Mouse (Mus musculus): ENCODE measurements around the gene Leprot.
A peak's percentile ranks its signal among the peaks of the same experiment; 100 is the strongest.

Leprot gene

DNA sequence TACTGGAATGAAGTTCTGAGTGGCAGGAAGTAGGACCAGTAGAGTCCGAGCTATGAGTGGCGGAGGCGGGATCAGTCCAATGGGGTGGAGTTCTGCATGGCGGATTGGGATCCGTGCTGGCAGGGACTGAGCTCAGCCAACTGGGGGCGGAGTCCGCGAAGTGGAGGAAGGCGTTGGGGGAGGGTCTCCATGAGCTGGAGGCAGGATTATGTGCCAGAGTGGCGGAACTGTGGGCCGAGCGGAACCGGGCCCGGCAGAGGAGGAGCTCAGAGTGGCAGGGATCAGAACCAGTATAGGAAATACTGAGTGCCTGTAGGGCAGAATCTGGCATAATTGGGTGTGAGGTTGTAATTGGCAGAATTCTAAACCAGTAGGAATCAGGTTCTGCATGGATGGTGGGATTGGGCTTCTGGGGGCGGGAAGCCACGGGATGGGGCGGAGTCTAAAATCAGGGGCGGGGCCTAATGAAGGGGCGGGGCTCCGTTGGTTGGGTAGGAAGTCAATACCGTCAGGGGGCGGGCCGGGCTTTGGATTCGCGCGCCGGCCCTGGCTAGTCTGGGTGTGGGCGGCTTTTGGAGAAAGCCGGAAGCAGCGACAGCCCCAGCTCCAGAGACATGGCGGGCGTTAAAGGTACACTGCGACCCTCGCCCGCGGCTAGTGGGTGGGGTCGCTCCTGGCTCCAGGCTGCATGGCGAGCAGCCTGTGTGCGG, at the start of gene Leprot:
Gene Leprot (plus strand): TSS at position 523 of the 710 bp plus-strand sequence.
- DNase-seq, result peak; percentile 99

DNA sequence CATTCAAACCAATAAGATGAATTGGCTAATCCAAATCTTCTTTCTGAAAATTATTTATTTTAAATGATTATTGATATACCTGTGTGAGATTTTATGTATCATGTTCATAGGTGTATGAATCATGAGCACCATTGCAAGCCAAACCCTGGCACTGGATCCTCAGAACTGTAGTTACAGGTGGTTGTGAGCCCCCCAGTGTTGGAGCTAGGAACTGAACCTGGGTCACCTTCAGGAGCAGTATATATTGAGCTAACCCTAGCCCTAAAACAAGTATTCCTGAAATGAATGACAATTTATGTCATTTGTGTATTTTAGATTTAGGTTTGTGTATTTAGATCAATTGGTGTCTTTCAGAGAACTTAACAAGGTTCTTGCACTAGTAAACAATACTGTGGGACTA, 45.8 kb upstream of the Leprot start:
- DNase-seq, result peak; percentile 15 to 28

DNA sequence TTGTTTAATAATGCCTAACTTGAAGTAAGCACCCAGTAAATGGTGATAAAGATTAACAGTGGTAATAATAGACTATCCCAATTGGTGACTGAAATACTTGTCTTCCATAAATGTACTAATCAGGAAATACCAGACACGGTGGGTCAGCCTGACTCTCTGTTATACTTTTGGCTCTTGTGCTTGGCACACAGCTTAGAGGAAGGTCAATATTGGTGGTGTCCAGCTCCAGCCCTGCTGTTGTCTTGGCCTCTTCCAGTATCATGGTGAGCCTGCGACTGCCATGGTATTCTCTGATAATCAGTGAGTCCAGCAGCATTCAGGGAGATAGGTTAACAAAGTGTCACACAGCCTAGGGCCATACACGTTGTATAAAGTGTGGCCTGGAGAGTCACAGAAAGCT, 43.9 kb upstream of the Leprot start:
- no peak for DNase-seq

DNA sequence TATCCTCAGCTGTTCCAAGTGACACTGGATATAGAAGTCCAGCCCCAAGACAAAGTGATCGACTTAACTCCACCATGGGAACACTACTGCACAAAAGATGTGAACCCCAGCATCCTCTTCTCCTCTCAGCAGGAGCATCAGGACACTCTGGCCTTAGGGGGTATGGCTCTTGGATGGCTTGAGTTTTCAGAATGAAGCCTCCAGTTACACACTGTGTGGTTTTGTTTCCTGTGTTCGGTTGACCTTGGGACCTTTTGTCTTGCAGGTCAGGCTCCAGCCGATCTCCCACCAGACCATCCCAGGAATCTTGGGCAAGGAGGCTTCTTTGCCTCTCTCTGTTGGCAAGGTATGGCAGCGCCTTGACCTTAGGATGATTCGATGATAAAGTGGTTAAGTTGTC, 31.0 kb upstream of the Leprot start:
- no peak for DNase-seq

DNA sequence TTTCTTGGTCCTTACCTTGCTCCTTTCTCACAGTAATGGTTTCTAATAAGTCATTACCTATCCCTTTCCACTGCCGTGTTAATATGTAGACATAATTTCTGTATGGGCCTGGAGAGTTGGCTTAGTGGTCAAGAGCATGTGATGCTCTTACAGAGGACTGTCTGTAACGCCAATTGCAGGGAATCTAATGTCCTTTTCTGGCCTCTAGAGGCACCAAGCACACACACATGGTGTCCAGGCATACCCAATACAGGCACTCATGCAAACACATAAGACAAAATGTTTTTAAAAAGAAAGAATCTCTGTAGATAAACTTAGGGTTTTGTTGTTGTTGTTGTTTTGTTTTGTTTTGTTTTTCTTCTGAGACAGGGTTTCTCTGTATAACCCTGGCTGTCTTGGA, 29.8 kb upstream of the Leprot start:
- no peak for DNase-seq

DNA sequence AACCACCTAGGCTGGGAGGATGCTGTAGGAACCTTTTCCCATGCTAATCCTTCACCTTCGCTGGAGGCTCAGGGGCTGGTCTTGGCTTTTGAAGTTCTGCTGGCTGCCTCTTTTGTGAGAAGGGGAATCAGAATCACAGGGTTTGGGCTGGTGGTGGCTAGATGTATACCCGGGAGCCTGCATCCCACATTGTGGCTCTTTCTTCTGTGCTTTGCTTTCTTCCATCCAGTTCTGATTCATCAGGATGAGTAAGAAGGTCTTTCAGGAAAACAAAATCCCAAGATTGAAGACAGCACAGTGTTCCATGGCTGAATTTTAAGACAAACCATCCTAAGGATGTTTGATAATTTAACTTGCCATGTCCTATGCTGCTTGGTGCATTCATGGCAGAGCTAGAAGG, 27.3 kb upstream of the Leprot start:
- no peak for DNase-seq

DNA sequence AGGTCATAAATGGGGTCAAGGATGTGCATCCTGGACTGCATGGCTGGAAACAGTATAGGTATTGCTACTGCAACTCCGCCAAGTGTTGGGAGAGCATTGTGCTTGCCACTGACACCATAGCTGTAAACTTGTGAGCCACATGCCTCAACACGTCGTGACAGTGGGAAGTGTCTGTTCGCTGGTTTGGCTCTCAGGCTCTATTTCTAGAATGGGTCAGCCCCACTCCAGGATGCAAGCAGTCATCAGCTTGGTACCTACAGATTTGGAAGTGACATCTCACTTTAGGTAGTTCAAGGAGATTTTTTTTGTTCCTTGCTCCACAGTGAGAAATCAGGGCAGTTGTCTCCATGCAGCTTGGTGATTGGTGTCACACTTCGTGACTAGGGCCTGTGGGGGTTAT, 26.3 kb upstream of the Leprot start:
- DNase-seq, result no peak

DNA sequence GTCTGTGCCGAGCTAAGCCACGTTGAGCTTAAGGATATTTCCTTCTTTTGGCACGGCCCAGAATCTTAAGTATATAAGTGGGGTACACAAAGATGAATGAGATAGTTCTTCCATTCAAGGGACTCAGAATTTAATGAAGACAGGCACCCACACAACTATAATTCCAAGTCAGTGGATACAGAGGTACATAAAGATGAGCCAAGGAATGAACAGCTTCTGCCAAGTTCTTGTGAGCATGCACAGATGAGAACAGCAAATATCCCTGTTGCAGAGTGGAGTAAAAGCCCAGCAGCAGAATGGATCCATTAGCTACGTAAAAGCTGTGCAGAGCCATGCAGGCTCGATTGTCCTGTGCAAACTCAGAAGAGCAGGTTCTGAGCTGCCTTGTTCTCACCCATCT, 22.2 kb upstream of the Leprot start:
- DNase-seq, result no peak

DNA sequence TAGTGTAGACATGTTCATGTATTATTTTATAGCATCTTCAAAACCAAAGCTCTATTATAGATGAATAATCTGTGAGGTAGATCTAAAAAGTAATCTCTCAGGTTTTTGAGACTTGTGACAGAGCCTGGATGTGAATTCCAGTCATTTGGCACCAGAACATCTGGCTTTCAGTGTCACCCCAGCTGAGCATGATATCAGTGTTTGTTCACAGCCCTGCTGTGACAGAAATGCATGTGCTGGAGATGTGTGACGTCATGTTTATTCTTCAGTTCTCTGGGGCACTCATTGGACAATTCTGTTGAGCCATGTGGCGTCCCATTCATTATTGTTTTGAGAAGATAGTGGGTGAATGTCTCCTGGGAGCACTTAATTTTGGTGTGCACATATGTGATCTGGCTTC, 11.9 kb upstream of the Leprot start:
- no peak for DNase-seq

DNA sequence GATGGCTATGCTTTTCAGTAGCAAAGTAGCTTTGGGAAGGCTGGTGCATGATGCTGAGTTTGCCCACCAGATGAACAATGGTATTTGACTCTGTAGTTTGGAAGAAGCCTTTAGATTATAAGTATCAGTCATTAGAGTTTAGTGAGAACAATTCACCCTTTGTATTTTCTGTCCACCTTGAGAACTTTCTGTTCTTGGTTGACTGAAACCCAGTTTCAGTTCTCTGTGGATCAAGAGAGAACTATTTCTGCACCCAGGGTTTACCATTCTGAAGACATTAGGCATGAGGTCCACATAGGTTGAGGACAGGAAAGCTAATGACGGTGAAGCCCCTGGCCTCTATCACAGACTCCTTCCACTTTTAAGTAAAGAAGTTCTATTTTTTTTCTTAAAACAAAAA, 10.0 kb upstream of the Leprot start:
- DNase-seq, result no peak

DNA sequence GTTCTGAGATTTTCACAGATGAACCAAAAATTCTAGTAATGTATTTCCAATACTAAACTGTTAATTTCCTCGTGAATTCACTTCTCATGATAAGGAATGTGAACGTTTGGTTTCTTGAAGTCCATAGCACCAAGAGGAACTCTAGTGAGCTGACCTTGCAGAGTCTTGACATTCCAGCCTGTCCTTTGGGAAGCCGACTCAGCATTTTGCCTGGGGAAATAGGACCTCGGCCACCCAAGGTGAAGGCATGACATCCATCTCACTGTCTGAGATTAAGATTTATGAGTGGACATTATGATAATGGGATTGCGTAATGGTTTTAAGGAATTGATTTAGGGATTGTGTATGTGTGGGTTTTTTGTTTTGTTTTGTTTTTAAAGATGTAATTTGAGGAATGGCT, 6.9 kb upstream of the Leprot start:
- no peak for DNase-seq

DNA sequence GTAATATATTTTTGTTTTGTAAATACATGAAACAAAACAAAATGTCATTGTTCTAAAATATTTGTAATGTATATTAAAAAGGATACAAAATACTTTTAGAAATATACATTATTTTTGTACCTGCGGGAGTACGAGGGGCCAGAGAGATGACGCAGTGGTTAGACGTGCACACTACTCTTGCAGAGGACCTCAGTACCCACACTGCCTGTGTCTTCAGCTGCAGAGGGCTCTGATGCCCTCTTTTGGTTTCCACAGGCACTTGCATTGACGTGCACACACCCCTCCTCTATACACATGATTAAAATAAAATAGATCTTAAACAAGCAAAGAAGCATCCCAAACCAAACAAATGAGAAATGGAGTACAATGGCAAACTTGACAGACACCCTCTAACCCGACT, 4.8 kb upstream of the Leprot start:
- no peak for DNase-seq

DNA sequence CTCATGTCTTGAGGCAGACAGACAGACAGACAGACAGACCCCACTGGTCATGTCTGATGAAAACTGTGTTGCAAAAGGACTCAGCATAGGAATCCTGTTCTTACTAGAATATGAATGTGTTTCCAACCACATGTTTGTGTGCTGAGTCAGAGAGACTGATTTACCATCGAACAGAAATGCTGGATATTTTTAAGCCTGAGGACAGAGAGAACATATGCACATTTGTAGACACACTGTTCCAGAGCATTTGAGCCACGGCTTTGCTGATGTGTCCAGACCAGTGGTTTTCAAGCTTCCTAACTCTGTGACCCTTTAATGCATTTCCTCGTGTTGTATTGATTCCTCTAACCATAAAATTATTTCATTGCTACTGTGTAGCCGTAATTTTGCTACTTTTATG, 4.3 kb upstream of the Leprot start:
- DNase-seq, result no peak

DNA sequence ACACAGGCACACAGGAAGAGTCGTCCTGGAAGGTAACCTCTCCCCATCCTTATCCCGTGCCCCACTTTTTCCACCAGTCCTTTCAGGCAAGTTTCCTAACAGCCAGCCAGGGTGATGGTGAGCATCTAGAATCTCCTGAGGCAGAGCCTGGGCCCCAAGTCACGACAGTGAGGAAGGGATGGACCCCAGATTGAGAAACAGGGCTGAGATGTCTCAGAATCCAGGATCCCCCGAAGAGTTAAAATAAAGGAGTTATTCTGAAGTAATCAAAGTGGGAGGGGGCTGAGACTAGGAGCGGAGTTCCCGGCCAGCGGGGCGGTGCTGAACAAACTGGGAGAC, 692 bp upstream of the Leprot start:
- no peak for DNase-seq

DNA sequence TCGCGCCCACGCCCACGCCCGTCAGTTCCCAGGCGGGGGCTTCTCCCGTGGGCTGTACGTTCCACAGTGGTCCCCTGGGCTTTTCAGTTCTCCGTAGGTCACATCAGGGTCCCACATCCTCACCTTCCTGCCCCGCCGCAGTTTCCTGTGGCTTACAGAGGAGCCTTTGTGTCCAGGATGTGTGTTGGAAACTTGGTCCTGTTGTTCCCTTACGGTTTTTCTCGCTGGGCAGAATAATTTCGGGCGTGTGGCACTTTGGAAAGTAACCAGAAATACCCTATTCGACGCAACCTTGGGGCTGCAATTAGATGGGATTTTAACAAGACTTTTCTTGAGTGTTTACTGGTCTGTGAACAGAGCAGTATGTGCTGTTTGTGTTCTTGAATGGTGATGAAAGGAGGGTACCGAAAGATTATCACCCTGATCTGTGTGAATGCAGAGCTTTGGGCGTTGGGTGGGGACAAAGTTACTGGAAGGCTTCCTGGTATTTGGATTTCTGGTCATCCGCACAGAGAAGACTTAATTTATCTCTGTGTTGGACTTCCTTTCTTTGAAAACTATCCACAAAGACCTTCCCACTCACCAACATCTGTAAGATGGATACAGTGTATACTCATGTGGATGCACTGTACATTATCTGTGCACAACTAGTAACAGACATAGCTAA, 591 bp downstream of the Leprot start:
- DNase-seq, result peak in 1 of 2 experiments; percentile 19

DNA sequence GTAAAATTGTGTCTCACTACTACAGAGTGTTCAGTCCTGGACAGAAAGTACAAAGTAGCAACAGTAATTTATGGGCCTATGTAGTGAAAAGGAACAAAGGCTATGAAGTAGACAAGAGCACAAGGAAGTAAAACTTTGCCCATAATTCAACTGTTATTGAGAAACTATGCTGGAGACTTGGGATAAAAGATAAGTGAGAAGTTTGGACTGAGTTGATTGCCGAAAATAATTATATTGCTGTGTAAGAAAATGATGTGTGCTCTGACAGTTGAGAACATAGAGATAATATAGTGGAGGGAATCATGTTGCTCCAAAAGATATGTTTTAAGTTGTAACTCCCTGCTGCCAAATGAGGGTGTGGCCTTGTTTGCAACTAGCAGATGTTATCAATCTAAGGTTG, 1.2 kb downstream of the Leprot start:
- DNase-seq, result no peak

DNA sequence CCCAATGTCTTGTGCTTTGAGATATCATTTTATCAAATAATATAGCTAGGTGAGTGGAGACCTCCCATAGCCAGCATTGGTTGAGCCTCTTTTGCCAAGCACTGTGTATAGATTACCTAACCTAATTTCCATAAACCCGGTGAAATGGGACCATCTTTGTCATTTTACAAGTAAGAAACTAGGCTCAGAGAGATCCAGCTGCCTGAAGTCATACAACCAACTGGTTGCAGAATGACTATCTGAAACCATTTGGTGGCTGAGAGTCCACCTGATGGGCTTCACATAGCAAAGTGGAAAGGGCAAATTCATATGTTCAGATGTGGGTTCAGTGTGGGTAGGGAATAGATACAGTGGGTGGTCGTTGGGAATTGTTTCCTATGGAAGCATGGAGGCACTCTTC, 3.4 kb downstream of the Leprot start:
- DNase-seq, result no peak

DNA sequence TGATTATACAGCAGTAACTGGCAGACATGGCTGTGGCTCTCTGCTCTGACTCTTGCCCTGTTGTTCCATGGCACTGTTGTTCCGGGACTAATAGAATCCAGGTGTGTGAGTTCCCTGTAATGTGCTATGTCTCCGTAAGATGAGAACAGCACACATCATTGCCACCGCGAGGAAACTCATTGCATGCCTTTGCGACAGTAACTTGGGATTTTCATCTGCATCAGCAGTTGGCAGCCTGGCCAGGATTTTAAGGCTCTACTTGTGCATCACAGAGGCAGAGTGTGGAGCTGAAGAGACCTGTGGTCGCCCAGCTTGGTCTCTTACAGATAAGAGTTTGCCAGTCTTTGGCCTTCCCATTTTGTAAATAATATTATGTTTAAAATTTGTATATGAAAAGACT, 6.7 kb downstream of the Leprot start:
- no peak for DNase-seq

DNA sequence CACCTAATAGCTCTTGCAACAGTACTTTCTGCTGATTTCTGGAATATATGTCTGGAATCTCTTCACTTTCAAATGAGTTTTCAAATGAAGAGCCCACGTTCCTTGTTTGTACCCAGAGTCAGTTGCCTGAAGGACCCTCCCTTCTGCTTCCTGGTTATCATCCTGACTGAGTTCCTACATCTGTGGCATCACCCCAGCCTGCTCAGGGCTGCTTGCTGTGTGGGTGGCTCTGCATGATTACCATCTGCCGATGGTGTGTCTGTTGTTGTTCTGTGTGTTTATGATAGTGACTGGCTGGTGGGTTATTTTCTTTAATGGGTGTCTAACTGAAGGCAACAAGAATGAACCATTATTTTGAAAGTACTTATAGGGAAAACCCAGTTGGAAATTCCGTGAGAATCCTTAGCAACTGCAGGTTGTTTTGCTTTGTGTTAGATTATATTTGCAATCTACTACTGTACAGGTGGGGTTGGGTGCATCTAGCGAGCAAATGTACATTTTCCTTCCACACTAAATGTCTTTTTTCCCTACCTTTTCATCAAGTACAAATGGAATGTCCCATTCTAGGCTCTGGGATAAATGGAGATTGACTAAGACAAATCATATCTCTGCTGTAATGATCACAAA, 7.4 kb downstream of the Leprot start:
- DNase-seq, result no peak

DNA sequence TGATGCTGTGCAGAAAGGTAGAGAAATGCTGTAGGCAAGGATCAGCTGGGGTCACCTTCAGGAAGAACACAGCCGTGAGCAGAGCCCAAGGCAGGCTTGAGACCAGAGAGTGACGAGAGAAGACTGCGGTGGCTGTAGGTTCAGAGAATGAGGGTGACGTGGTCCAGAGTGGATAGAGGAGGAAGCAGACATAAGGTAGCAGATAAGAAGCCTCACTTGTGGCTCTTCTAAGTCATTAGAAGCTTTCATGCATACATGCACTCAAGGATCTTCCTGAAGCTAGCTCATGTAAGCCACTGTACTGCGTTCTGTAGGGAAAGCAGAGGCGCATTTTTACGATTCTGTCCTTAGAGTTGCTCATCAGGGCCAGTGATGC, 7.9 kb downstream of the Leprot start:
- no peak for DNase-seq

DNA sequence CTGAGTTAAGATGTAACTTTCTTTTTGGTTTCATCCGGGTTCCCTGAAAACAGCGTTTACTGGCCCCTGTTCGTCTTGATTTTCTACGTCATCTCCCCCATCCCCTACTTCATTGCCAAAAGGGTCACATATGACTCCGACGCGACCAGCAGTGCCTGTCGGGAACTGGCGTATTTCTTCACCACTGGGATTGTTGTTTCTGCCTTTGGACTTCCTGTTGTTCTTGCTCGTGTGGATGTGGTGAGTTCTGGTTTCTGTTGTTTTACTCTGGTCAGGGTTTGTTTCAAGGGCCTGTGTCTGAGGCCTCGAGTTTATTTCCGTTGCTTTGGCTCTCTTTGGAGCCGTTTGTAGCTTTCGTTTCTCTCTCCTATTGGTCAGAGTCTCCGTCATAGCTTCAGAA, 8.5 kb downstream of the Leprot start:
- DNase-seq, result peak in 1 of 2 experiments; percentile 20

DNA sequence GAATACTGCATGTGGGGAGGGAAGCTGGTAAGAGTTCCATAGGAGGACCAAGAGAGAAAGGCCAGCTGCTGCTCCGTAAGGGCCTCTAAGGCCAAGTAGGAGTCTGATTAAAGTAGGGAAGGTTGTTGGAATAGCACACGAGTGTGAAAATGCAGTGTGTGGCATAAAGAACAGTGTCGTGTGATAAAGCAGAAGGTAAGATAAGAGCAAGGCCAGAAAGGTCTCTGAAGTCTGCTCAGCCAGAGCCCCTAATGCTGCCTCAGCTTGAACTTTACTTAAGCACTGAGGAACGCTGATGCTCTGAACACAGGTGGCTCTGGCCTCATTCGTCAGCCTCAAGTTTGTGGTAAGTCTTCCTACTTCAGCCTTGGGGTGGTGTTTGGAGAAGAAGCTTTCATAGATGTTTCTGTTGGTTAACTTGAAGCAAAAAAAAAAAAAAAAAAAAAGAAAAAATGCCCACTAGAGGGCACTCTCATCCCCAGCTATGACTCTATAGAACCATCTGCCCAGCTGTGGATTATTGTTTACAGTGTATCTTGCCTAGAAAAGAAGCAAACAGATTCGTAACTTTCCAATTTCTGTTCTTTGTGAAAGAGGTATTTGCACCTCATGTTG, 9.5 kb downstream of the Leprot start:
- no peak for DNase-seq

DNA sequence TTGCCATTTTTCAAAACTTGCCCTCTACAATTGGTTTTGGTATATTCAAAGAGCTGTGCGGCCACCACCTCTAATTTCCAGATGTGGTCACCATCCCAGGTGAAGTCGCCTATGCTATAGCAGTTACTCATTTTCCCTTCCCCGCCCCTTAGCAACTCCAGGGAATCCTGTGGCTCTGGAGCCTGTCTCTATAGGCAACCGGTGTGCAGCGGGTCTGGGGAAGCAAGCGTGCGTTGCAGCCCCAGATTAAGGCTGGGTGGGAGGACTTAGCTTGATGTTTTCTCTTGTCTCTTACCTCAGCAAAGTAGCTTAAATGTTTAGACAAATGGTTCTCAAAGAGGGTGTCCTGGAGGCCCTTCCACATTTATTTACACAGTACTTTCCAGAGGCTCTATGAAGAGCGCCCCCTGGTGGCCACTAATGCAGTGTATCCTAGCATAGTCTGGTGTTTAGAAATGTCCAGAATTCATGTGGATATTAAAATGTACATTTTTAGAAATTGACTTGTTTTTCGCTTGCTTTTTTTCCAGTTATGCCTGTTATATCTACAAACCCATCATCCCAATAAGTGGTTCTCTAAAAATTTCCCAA, 16.7 kb downstream of the Leprot start:
- peak; percentile 64 to 65 for DNase-seq

DNA sequence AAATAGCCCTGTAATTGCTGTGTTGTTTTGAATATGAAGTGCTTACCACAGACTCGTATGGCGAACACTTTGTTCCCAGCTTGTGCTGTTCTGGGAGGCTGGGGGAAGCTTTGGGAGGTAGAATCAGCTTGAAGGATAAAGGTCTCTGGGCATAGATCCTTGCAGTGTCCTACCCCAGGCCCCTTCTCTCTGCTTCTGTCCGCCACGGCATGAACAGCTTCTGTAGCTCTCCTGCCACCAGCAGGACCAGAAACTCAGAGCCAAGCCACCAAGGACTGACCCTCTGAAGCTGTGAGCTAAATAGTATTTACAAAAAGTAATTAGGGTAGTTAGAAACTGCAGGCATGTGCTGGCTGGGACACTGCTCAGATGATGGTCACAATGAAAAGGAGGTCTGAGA, 17.2 kb downstream of the Leprot start:
- no peak for DNase-seq
